Mouse (Mus musculus) A20 (cell line): ENCODE measurements around the gene Use1.

Source experiments
- DNase-seq: peaks from one replicate; pipeline ENCODE4 v3.0.0-alpha.2; 2011; ENCODE audit warnings: low read depth, low spot score

Gene Use1

DNA sequence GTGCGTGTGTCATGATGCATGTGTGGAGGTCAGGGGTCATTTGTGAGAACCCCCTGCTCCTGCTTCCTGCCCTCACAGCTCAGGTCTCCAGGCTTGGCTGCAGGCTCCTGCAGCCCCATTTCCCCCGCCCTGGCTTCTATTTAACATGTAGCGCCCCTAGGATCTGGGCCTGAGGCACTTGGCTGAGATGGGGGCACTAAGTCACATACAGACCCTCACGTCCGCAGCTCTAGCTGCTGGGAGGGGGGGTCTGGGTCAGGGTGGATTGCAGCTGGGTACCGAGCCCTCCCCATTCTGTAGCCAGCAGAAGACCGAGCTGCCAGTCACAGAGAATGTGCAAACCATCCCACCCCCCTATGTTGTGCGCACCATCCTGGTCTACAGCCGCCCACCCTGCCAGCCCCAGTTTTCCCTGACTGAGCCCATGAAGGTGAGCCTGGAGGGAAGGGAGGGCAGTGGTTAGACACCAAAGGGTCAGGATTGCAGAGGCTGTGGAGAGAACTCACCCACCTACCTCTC, 35.9 kb downstream of the Use1 start:
- no peak for DNase-seq

DNA sequence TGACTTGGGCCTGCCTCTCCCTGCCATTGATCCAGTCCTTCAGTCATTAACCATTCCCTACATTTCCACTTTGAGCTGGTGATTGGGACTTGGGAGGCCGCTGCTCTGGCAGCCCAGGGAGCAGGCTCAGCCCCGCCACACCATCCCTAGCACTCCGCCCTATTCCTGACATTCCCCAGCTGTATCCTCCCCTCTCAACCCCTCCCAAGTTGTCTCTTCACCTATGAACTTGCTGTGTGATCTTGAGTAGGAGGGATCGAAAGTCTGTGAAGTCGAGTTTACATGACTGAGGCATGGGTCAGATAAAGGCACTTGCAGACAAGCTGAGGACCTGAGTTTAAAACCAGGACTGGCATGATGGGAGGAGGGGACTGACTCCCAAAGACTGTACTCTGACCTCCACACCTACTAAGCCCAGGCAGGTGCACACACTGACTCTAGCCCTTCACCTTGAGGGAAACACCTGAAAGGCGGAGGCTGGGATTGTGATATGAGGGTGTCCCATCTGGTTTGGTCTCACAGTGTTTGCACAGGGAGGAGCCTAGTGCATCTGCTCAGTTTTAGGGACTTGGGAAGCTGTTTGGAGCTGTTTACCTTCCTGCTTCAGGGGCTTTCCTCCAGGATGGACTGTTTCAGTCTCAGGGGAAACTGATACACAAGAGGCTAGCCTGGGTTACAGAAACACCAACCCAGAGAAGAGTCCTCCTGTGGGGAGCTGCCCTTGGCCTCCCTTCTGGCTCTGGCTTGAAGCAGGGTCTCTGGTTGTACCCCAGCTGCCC, 36.6 kb downstream of the Use1 start:
- DNase-seq = no peak

DNA sequence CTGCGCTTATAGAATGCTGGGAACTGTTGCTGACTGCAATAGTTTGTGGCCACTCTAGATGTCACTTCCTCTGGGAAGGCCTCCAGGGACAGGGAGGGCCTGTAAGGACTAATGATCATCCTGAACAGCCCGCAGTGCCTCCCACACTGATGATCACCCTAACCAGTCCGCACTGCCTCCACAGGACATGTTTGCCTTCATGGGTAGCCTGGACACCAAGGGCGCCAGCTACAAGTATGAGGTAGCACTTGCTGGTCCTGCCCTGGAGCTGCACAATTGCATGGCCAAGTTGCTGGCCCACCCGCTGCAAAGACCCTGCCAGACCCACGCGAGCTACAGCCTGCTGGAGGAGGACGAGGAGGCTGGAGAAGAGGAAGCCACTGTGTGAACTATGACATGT, 37.4 kb downstream of the Use1 start:
- no peak for DNase-seq

DNA sequence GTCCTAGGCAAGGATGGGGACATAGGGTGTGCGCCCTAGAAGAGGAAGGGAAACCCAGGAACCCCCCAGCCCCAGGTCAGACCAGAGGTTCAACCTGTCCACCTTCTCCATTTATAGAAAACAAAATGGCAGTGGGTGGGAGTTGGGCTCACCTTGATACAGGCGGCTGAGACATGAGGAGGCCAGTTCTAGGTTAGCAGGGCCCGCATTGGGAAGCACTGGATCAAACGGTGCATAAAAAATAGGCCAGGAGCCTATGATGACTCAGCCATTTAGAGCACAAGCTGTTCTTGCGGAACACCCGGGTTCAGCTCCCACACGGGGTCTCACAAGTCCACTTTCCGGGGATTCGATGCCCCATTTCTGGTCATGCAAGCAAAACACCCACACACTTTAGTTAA, 38.3 kb downstream of the Use1 start:
- DNase-seq = peak; percentile 66

DNA sequence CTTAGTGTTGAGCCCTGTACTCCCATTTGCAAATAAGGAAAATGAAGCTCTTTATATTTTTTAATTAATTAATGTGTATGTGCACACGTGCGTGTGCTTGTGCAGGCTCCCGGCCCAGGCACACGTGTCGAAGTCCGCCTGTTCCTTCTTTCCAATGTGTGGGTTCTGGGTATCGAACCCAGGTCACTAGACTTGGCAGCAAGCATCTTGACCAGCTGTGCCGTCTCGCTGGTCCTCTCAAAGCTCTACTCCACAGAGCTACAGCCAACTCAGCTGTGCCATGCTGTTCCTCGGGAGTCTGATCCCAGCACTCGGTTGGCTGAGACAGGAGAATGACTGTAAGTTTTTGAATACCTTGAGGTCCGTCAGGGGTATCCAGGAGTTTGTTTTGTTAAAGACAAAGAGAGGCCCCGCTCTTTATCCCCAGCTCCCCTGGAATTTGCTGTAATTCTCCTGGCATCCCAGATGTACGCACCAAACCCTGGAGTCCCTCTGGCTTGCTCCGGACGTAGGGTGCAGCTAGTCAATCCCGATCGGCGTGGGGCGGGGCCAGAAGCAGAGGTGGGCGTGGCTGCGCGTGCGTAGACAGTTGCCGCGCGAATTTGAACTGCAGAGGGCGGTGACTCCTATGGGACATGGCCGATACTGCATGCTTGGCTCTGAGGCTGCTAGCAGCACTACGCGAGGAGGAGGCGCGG, 38.9 kb downstream of the Use1 start, which contains the start of gene Ankle1:
TSS of gene Ankle1 (plus strand) at position 610 of the 698 bp plus-strand sequence.
- peak; percentile 96 for DNase-seq

DNA sequence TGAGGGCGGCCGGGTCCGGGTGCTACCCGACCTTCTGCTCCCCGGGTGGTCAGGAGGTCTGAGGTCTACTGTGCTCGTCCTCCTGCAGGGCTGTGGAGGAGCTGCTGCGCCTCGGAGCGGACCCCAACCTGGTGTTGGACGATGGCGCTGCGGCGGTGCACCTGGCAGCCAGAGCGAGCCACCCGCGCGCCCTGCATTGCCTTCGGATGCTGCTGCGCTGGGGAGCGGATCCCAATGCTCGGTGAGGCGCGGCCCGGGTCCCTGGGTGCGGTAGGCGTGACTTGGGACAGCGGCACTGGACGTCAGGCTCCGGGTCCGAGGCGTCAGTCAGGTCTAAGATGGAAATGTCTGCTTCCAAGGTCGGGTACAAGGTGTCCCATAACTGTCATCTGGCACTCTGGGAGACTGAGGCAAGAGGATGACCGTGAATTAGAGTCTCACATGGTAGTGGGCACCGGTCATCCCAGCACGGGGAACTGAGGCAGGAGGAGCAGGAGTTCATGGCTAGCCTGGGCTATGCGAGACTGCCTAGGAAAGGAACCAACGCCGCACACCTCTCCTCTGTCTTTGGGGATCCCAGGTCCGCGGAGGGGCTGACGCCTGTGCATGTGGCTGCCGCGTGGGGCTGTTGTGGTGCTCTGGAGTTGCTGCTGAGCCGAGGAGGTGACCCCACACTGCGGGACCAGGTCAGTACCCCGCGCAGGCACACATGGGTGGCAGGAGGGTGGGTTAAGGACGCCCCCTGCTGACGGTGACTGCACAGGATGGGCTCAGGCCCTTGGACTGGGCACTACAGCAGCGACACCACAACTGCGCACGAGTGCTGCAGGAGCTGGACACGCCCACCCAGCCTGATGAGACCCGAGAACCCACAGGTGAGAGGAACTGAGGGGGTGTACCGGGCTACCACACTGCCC, 39.7 kb downstream of the Use1 start:
- DNase-seq = peak; percentile 92

DNA sequence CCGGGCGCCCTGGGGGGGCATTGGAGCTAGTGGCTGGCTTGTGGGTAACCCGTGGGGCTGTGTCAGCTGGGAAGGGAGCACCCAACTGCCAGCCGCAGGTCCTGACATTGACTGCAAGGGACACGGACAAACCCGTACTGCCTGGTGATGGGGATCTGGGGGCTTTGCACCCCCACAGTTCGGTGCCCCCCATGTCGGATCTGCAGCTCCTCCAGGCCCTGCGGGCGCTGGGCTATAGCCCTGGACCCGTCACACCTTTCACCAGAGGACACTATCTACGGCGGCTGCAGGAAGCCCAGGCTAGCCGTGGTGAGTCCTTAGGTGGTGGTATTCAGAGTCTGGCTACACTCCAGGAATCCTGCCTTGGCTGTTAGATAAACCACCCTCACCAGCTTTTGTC, 40.8 kb downstream of the Use1 start:
- no peak for DNase-seq

DNA sequence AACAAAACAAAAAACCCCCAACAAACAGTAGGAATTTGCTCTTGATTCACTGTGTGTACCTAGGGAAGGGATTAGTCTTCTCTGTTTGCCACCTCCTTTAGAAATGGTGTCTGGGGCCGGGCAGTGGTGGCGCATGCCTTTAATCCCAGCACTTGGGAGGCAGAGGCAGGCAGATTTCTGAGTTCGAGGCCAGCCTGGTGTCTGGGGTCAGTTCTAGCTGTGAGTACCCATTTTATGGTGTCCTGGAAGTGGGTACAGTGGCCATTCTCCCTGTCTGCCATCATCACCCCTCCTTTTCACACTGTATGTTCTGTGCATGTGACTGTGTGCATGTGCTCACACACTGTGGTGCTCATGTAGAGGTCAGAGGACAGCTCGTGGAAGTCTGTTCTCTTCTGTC, 41.6 kb downstream of the Use1 start:
- no peak for DNase-seq

DNA sequence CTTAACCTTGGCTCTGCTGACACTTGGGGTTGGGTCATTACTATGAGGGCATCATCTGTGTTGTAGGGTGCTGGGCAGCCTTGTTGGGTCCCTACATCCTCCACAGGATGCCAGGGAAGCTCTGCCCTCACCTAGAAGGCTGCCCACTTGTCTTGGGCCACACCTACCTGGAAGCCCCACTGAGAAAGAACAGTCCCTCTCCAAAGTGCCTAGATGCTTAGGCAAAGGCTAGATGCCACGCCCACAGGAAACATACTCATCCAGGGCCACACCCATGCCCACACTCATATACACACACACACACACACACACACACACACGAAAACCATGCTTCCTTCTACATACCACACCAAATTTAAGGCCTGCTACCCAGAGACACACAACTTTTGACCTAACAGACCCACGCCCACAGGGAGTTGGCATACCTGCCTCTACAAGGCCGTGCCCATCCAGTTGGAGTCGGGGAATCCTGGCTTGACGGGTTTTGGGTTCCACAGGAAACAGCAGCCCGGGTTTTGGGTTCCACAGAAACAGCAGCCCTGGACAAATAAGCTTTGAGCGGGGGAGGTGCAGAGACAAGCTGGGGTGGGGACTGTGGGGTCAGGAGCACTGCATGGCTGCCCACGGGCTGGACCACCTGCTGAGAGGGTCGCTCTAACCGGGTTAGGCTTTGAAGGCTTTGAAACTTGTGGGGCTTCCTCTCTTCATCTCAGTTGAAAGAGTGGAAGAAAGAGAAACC, 45.1 kb downstream of the Use1 start:
- no peak for DNase-seq
